Mouse (Mus musculus): ENCODE measurements around the gene Lypd6. TPM values are rescaled to one million over a fixed set of nuclear protein-coding genes. Genes with fewer than 3 reads are reported as not detected.

Gene Lypd6
- polyA plus RNA-seq, 1 experiment from 2014 or later: 15.9 TPM

GRCm38 (mm10) chr2:50101152-50101450 lies 34.9 kb downstream of the Lypd6 start:
- DNase-seq (ENCODE audit: low spot score) (no peak), ATAC-seq (ENCODE audit: low FRiP score, low TSS enrichment) (no peak)
- Histone ChIP-seq H3K4me1 (replicated peaks; ENCODE audit: control insufficient read depth, insufficient read depth) (peaks cover 9% of the 10 kb centered on the region; the same call in 1 of the 2 replicates), H3K4me2 (replicated peaks; ENCODE audit: low read depth) (no peak overlapping the region), H3K4me3 (ENCODE audit: low read depth, low read length) (no peak overlapping the region), H3K9me3 (ENCODE audit: control insufficient read depth, low read length) (no peaks in the 10 kb centered on the region), H3K27me3 (ENCODE audit: control insufficient read depth, insufficient read depth, low read length) (no peaks in the 10 kb centered on the region), H3K9ac (ENCODE audit: low read length) (no peak overlapping the region), H3K36me3 (ENCODE audit: control insufficient read depth, insufficient read depth, low read length) (no peaks in the 10 kb centered on the region), H3K27ac (replicated peaks) (peak overlapping the region; percentile 76)
- no peak for TF ChIP-seq CTCF (IDR thresholded peaks at IDR 0.05; ENCODE audit: low read depth)
- TF ChIP-seq EP300 (optimal IDR thresholded peaks at IDR 0.05): no peak
- WGBS: 74% methylated on average over 1 of the region's 1 CpGs

GRCm38 (mm10) chr2:50103850-50104503 lies 37.7 kb downstream of the Lypd6 start:
- TF ChIP-seq EP300 (optimal IDR thresholded peaks at IDR 0.05): no peak
- no peak for TF ChIP-seq CTCF (IDR thresholded peaks at IDR 0.05; ENCODE audit: low read depth)
- H3K4me3 ChIP-seq (ENCODE audit: low read depth, low read length): no peak overlapping the region
- 61% methylated on average over 7 of the region's 7 CpGs for WGBS
- no peaks in the 10 kb centered on the region for H3K36me3 ChIP-seq (ENCODE audit: control insufficient read depth, insufficient read depth, low read length)
- no peaks in the 10 kb centered on the region for H3K27me3 ChIP-seq (ENCODE audit: control insufficient read depth, insufficient read depth, low read length)
- H3K27ac ChIP-seq (replicated peaks): no peak overlapping the region
- H3K9me3 ChIP-seq (ENCODE audit: control insufficient read depth, low read length): no peaks in the 10 kb centered on the region
- H3K4me2 ChIP-seq (replicated peaks; ENCODE audit: low read depth): no peak overlapping the region
- no peak overlapping the region for H3K9ac ChIP-seq (ENCODE audit: low read length)
- peak; percentile 76 for DNase-seq (ENCODE audit: low spot score)
- peaks cover 9% of the 10 kb centered on the region; the same call in 1 of the 2 replicates for H3K4me1 ChIP-seq (replicated peaks; ENCODE audit: control insufficient read depth, insufficient read depth)
- peak; percentile 61 for ATAC-seq (ENCODE audit: low FRiP score, low TSS enrichment)

- no peak overlapping the region for H3K9ac ChIP-seq (ENCODE audit: low read length)
Measured at GRCm38 (mm10) chr2:50105590-50105989, 39.4 kb downstream of the Lypd6 start.

GRCm38 (mm10) chr2:50105992-50106391 lies 39.8 kb downstream of the Lypd6 start:
- Histone ChIP-seq H3K36me3 (ENCODE audit: control insufficient read depth, insufficient read depth, low read length) (no peaks in the 10 kb centered on the region), H3K4me1 (replicated peaks; ENCODE audit: control insufficient read depth, insufficient read depth) (peaks cover 9% of the 10 kb centered on the region), H3K9me3 (ENCODE audit: control insufficient read depth, low read length) (no peaks in the 10 kb centered on the region), H3K27me3 (ENCODE audit: control insufficient read depth, insufficient read depth, low read length) (no peaks in the 10 kb centered on the region), H3K4me3 (ENCODE audit: low read depth, low read length) (no peak overlapping the region), H3K27ac (replicated peaks) (no peak overlapping the region), H3K9ac (ENCODE audit: low read length) (no peak overlapping the region), H3K4me2 (replicated peaks; ENCODE audit: low read depth) (no peak overlapping the region)
- ATAC-seq (ENCODE audit: low FRiP score, low TSS enrichment) (no peak), DNase-seq (ENCODE audit: low spot score) (no peak)
- WGBS: 80% methylated on average over 3 of the region's 3 CpGs
- TF ChIP-seq EP300 (optimal IDR thresholded peaks at IDR 0.05): no peak

More at GRCm38 (mm10) chr2:50105590-50105989, 39.4 kb downstream of the Lypd6 start:
- ATAC-seq (ENCODE audit: low FRiP score, low TSS enrichment): no peak
- WGBS: 57% methylated on average over 3 of the region's 3 CpGs
- H3K4me2 ChIP-seq (replicated peaks; ENCODE audit: low read depth): no peak overlapping the region
- no peak overlapping the region for H3K27ac ChIP-seq (replicated peaks)
- no peak for DNase-seq (ENCODE audit: low spot score)
- TF ChIP-seq EP300 (optimal IDR thresholded peaks at IDR 0.05) (no peak), CTCF (IDR thresholded peaks at IDR 0.05; ENCODE audit: low read depth) (no peak)
- no peak overlapping the region for H3K4me3 ChIP-seq (ENCODE audit: low read depth, low read length)
- H3K9me3 ChIP-seq (ENCODE audit: control insufficient read depth, low read length): no peaks in the 10 kb centered on the region
- H3K27me3 ChIP-seq (ENCODE audit: control insufficient read depth, insufficient read depth, low read length): no peaks in the 10 kb centered on the region
- H3K4me1 ChIP-seq (replicated peaks; ENCODE audit: control insufficient read depth, insufficient read depth): peaks cover 9% of the 10 kb centered on the region
- H3K36me3 ChIP-seq (ENCODE audit: control insufficient read depth, insufficient read depth, low read length): no peaks in the 10 kb centered on the region

GRCm38 (mm10) chr2:50106879-50107278 lies 40.6 kb downstream of the Lypd6 start:
- Histone ChIP-seq H3K27ac (replicated peaks) (no peak overlapping the region), H3K9me3 (ENCODE audit: control insufficient read depth, low read length) (no peaks in the 10 kb centered on the region), H3K4me3 (ENCODE audit: low read depth, low read length) (no peak overlapping the region), H3K4me2 (replicated peaks; ENCODE audit: low read depth) (no peak overlapping the region), H3K27me3 (ENCODE audit: control insufficient read depth, insufficient read depth, low read length) (no peaks in the 10 kb centered on the region), H3K9ac (ENCODE audit: low read length) (no peak overlapping the region), H3K36me3 (ENCODE audit: control insufficient read depth, insufficient read depth, low read length) (no peaks in the 10 kb centered on the region), H3K4me1 (replicated peaks; ENCODE audit: control insufficient read depth, insufficient read depth) (peaks cover 3% of the 10 kb centered on the region)
- DNase-seq (ENCODE audit: low spot score) (no peak), ATAC-seq (ENCODE audit: low FRiP score, low TSS enrichment) (no peak)
- 59% methylated on average over 3 of the region's 3 CpGs for WGBS
- no peak for TF ChIP-seq EP300 (optimal IDR thresholded peaks at IDR 0.05)
- TF ChIP-seq CTCF (IDR thresholded peaks at IDR 0.05; ENCODE audit: low read depth): no peak

GRCm38 (mm10) chr2:50110167-50110566 lies 43.9 kb downstream of the Lypd6 start:
- H3K27me3 ChIP-seq (ENCODE audit: control insufficient read depth, insufficient read depth, low read length): no peaks in the 10 kb centered on the region
- peak overlapping the region; percentile 63 for H3K27ac ChIP-seq (replicated peaks)
- TF ChIP-seq CTCF (IDR thresholded peaks at IDR 0.05; ENCODE audit: low read depth) (no peak), EP300 (optimal IDR thresholded peaks at IDR 0.05) (no peak)
- no peak overlapping the region for H3K4me3 ChIP-seq (ENCODE audit: low read depth, low read length)
- WGBS: 12% methylated on average over 10 of the region's 10 CpGs
- H3K9ac ChIP-seq (ENCODE audit: low read length): 0 out of 2 replicates have a peak overlapping the region, but pooled peaks have one; percentile 18
- H3K4me1 ChIP-seq (replicated peaks; ENCODE audit: control insufficient read depth, insufficient read depth): peaks cover 3% of the 10 kb centered on the region
- DNase-seq (ENCODE audit: low spot score): peak; percentile 55
- peak; percentile 43 for ATAC-seq (ENCODE audit: low FRiP score, low TSS enrichment)
- peak overlapping the region; percentile 27; the same call in 1 of the 2 replicates for H3K4me2 ChIP-seq (replicated peaks; ENCODE audit: low read depth)
- no peaks in the 10 kb centered on the region for H3K9me3 ChIP-seq (ENCODE audit: control insufficient read depth, low read length)
- H3K36me3 ChIP-seq (ENCODE audit: control insufficient read depth, insufficient read depth, low read length): no peaks in the 10 kb centered on the region
